Mouse (Mus musculus) spleen, adult 2 months (tissue): ENCODE measurements around the gene Spns2.

Experiments used
- CTCF ChIP-seq: fragments of 200-500 bp; IDR thresholded peaks from 2 replicates; pipeline ENCODE4 v1.5.1; 2011; ENCODE audit warnings: mild to moderate bottlenecking, inconsistent platforms; ENCODE audit not compliant: insufficient read depth, insufficient read length, insufficient replicate concordance; ENCODE audit errors: extremely low read depth
- POLR2A ChIP-seq: fragments of 200-500 bp; IDR thresholded peaks from 2 replicates; pipeline ENCODE4 v1.6.1; 2011; ENCODE audit warnings: low read depth, low read length, inconsistent platforms

GRCm38 (mm10) chr11:72501426-72502002 lies 11.8 kb upstream of the Spns2 start:
- TF ChIP-seq POLR2A (no peak), CTCF (no peak)
